Mouse (Mus musculus) thymus, adult 2 months (tissue): ENCODE data around the gene Fam69b. TPM values are rescaled to one million over a fixed set of nuclear protein-coding genes. Genes with fewer than 3 reads are reported as not detected.

Source experiments
- DNase-seq: peaks from one replicate; pipeline ENCODE4 v3.0.0; 2021
- H3K27ac ChIP-seq: fragments of 200-500 bp; 2 replicates; pipeline ENCODE4 v1.5.1; 2012; ENCODE audit warnings: low read length, control low read depth; ENCODE audit not compliant: control insufficient read depth, insufficient read depth
- H3K27me3 ChIP-seq: fragments of 200-500 bp; 2 replicates; pipeline ENCODE4 v1.6.1; 2012; ENCODE audit warnings: mild to moderate bottlenecking, low read length, moderate library complexity, mixed read lengths; ENCODE audit not compliant: control insufficient read depth, insufficient read depth
- H3K36me3 ChIP-seq: fragments of 200-500 bp; 2 replicates; pipeline ENCODE4 v1.6.1; 2012; ENCODE audit warnings: mild to moderate bottlenecking, low read length, moderate library complexity; ENCODE audit not compliant: control insufficient read depth, insufficient read depth
- H3K4me1 ChIP-seq: fragments of 200-500 bp; replicated peaks from 2 replicates; pipeline ENCODE4 v1.6.1; 2012; ENCODE audit warnings: low read length; ENCODE audit not compliant: control insufficient read depth, insufficient read depth
- H3K4me3 ChIP-seq: fragments of 200-500 bp; 2 replicates; pipeline ENCODE4 v1.5.1; 2012; ENCODE audit warnings: mild to moderate bottlenecking, low read length, control low read depth, moderate library complexity; ENCODE audit not compliant: control insufficient read depth, insufficient read depth
- CTCF ChIP-seq: fragments of 200-500 bp; IDR thresholded peaks from 2 replicates; pipeline ENCODE4 v1.5.1; 2012; ENCODE audit warnings: mild to moderate bottlenecking, control low read depth, low read length, moderate library complexity, borderline replicate concordance; ENCODE audit not compliant: control insufficient read depth, poor library complexity, insufficient read depth; ENCODE audit errors: extremely low read depth
- POLR2A ChIP-seq: fragments of 200-500 bp; IDR thresholded peaks from 2 replicates; pipeline ENCODE4 v1.6.1; 2012; ENCODE audit warnings: mild to moderate bottlenecking, low read length, control low read depth, moderate library complexity; ENCODE audit not compliant: control insufficient read depth, poor library complexity, insufficient read depth; ENCODE audit errors: extremely low read depth
- WGBS: fragments of 180-500 bp; shearing (Covaris S2); methylation state at CpG from one replicate; pipeline ENCODE4 v1.1.7; 2018; 5-methylcytosine and 5-hydroxymethylcytosine counted together
- polyA plus RNA-seq: library from polyadenylated mRNA; depleted of rRNA; stranded (reverse); fragments of >200 nt; gene quantifications from 2 replicates; pipeline ENCODE4 v1.2.3, GENCODE M21; 2012

The Fam69b gene
- polyA plus RNA-seq, 1 experiment: 14.8 TPM

- no peak for DNase-seq
- Histone ChIP-seq H3K27me3 (no peaks in the 10 kb centered on the region), H3K27ac (no peak overlapping the region), H3K4me1 (peaks cover 5% of the 10 kb centered on the region; the same call in 1 of the 2 replicates), H3K36me3 (peaks cover 19% of the 10 kb centered on the region), H3K4me3 (no peak overlapping the region)
- TF ChIP-seq CTCF: no peak
- no peak for TF ChIP-seq POLR2A
- 95% methylated on average over 21 of the region's 21 CpGs for WGBS
Measured at GRCm38 (mm10) chr2:26635489-26636324, 7.5 kb downstream of the Fam69b start.

- peaks cover 19% of the 10 kb centered on the region for H3K36me3 ChIP-seq
- H3K4me3 ChIP-seq: no peak overlapping the region
- H3K4me1 ChIP-seq: peaks cover 5% of the 10 kb centered on the region; the same call in 1 of the 2 replicates
- no peak for DNase-seq
- no peak overlapping the region for H3K27ac ChIP-seq
- 74% methylated on average over 2 of the region's 2 CpGs for WGBS
- H3K27me3 ChIP-seq: no peaks in the 10 kb centered on the region
- TF ChIP-seq CTCF (no peak), POLR2A (no peak)
Measured at GRCm38 (mm10) chr2:26636325-26636635, 8.0 kb downstream of the Fam69b start.

GRCm38 (mm10) chr2:26637316-26637932 is 9.2 kb downstream of the Fam69b start:
- H3K4me3 ChIP-seq: no peak overlapping the region
- 94% methylated on average over 4 of the region's 4 CpGs for WGBS
- no peaks in the 10 kb centered on the region for H3K27me3 ChIP-seq
- no peak overlapping the region for H3K27ac ChIP-seq
- no peak for DNase-seq
- H3K4me1 ChIP-seq: peaks cover 5% of the 10 kb centered on the region; the same call in 1 of the 2 replicates
- H3K36me3 ChIP-seq: peaks cover 19% of the 10 kb centered on the region
- no peak for TF ChIP-seq POLR2A
- no peak for TF ChIP-seq CTCF

- no peak for TF ChIP-seq POLR2A
- no peak for TF ChIP-seq CTCF
- H3K36me3 ChIP-seq: peaks cover 19% of the 10 kb centered on the region
- no peaks in the 10 kb centered on the region for H3K27me3 ChIP-seq
- no peak overlapping the region for H3K27ac ChIP-seq
- peaks cover 5% of the 10 kb centered on the region; the same call in 1 of the 2 replicates for H3K4me1 ChIP-seq
- 73% methylated on average over 5 of the region's 5 CpGs for WGBS
- H3K4me3 ChIP-seq: no peak overlapping the region
- no peak for DNase-seq
Measured at GRCm38 (mm10) chr2:26638039-26638438, 9.8 kb downstream of the Fam69b start.

- no peak overlapping the region for H3K27ac ChIP-seq
Measured at GRCm38 (mm10) chr2:26638572-26638971, 10.3 kb downstream of the Fam69b start.

GRCm38 (mm10) chr2:26639083-26639482 is 10.8 kb downstream of the Fam69b start:
- Histone ChIP-seq H3K27me3 (no peaks in the 10 kb centered on the region), H3K36me3 (peaks cover 19% of the 10 kb centered on the region), H3K4me3 (no peak overlapping the region), H3K4me1 (peaks cover 5% of the 10 kb centered on the region; the same call in 1 of the 2 replicates), H3K27ac (no peak overlapping the region)
- WGBS: 2% methylated on average over 8 of the region's 8 CpGs
- DNase-seq: peak; percentile 73
- peak; percentile 49; the same call in 1 of the 2 replicates for TF ChIP-seq CTCF
- no peak for TF ChIP-seq POLR2A

More at GRCm38 (mm10) chr2:26638572-26638971, 10.3 kb downstream of the Fam69b start:
- H3K4me1 ChIP-seq: peaks cover 5% of the 10 kb centered on the region; the same call in 1 of the 2 replicates
- WGBS: 44% methylated on average over 5 of the region's 5 CpGs
- TF ChIP-seq CTCF (no peak), POLR2A (no peak)
- H3K36me3 ChIP-seq: peaks cover 19% of the 10 kb centered on the region
- no peaks in the 10 kb centered on the region for H3K27me3 ChIP-seq
- DNase-seq: no peak
- no peak overlapping the region for H3K4me3 ChIP-seq
